Mouse (Mus musculus) WW6 (cell line): ENCODE data around the gene Egln2.

ENCODE experiments used
- DNase-seq: peaks from one replicate; pipeline ENCODE4 v3.0.0-alpha.2; 2013; ENCODE audit warnings: low read depth, low spot score

Gene Egln2

DNA sequence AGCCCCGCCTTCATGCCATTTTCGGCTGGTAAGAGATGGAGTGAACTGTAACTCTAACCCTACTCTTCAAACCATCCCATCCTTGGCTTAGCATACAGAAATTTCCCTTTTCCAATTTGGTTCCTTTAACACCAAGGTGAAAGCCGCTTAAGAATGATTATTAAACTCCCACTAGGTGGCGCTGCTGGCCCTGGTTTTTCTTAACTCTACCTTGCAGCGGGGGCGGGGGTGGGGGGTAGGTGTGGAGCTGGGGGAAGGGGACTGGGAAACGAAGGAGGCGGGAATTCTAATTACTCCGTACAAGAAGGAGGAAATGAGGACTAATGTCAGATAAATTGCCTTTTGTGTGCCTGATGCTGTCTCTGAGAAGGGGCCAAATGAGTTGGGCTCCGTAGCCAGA is 34.0 kb downstream of the Egln2 start:
- peak; percentile 56 for DNase-seq

DNA sequence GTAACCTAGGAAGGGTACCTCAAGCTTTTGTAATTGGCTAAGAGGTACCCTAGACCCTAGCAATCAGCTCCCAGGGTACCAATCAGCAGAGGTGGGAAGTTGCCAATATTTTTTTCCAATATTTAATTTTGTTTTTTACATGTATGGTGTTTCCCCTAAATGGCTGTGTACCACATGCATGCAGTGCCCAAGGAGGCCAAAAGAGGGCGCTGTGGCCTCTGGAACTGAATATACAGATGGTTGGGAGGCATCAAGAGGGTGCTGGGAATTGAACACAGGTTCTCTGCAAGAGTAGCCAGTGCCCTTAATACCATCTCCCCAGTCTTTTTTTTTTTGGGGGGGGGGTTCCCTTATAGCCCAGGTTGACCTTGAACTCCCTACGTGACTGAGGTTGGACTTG is 35.2 kb downstream of the Egln2 start:
- no peak for DNase-seq

DNA sequence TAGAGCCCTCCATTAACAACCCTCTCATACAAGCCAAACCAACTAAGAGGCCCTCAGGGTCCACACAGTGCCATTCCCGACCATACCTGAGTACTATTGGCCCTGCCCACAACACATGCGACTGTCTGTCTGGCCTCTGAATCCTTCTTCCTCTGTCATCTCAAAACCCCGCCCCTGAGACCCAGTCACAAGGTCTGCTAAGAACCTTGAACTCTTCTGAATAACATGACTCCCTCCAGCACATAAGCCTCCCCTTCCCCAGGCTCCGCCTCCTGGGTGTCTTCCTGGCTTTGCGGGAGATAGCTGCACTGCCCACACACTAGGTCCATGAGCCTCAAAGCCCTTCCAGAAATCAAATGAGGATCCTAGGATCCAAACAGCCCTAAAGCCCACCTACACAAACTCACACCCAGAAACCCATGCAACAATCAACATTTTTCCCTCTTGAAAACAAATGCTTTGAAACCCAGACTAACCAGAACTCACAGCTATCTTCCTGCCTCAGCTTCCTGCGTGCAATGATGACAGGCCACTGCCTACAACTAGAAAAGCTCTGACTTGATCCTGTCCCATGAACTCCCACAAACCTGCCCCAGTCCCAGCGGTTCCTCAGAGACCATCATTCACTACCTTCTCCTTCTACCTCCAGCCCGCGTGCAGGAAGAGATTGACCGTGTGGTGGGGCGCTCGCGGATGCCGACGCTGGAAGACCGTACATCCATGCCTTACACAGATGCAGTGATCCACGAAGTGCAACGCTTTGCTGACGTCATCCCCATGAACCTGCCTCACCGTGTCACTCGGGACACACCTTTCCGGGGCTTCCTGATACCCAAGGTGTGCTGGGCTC is 35.9 kb downstream of the Egln2 start:
- no peak for DNase-seq

DNA sequence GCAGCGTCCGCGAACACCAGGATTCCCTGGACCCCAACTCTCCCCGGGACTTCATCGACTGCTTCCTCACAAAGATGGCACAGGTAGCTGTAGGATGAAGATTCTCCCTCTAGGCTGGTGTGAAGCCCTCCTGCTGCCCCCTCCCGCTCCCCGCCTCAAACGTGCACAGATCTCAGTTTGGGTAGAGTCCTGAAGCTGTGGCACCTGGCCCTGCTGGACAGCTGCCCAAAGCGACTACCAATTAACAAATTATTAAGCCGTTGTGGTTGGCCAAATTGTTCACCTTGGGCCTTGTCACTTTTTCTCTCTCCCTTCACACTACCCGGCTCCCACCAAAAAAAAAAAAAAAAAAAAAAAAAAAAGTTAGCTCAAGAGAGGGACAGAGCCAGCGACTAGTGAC is 36.8 kb downstream of the Egln2 start:
- DNase-seq: no peak

DNA sequence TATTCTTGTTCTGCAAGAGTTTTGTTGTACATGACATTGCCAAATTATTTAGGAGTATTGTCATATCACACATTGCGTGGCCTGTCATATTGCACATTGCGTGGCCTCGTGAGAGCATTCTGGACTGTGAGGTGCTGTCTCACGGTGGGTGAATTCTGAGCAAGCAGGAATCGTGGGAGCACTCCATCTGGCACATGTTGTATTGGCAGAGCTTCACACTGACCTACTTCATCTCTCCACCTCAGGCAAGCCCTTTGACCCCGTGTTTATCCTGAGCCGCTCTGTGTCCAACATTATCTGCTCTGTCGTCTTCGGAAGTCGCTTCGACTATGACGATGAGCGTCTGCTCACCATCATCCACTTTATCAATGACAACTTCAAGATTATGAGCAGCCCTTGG is 37.7 kb downstream of the Egln2 start:
- DNase-seq: no peak

DNA sequence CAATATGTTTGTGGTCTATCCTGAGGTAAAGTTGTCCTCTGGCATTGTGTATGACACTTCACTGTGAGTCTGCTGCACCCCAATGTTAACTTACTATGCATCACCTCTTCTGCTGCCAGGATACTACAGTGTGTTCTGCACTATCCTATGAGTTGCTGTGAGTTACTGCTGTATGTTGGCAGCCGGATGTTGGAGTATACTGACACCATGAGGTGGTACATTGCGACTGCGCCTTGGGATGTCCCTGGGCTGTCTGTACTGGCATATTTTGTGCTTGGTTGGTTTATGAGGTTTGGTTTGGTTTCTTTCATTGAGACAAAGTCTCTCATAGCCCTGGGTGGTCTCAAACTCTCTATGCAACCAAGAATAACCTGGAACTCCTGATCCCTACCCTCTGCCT is 38.4 kb downstream of the Egln2 start:
- no peak for DNase-seq

DNA sequence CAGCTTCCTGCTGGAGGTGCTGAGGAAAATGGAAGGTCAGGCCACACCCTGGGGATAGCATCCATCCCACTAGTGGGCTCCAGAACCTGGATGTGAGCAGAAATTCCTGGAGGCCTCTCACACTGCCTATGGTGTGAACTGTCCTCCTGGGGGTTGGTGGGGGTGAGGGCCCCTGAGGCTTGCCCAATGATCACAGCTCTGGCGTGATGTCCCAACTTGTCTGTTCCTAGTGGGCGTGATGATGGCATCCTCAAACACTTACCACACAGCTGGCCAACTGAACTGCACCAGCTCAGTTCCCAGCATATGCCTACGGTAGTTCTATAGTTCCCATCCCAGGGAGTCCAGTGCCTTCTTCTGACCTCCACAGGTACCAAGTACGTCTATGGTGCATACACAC is 41.6 kb downstream of the Egln2 start:
- no peak for DNase-seq

DNA sequence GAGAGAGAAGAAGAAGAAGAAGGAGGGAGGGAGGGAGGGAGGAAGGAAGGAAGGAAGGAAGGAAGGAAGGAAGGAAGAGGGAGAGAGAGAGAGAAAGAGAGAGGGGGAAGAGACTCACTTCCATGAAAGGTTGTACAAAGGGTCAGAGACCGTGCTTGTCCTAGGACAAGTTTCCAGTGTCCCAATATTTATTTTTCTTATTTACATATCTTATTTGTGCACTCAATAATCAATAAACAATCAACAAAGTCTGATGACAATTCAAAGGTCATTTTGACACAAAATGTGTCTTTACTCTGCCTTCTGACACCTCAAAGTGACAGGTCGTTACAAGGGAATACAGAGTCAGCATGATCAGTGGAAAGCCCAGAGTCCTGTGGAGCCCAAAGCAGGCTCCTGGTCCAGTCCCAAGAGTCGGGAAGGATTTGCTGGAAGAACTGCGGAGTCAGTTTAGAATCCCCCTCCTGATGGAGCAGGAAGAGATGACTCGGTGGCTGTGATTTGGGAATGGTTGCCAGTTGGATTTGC is 42.2 kb downstream of the Egln2 start:
- no peak for DNase-seq

DNA sequence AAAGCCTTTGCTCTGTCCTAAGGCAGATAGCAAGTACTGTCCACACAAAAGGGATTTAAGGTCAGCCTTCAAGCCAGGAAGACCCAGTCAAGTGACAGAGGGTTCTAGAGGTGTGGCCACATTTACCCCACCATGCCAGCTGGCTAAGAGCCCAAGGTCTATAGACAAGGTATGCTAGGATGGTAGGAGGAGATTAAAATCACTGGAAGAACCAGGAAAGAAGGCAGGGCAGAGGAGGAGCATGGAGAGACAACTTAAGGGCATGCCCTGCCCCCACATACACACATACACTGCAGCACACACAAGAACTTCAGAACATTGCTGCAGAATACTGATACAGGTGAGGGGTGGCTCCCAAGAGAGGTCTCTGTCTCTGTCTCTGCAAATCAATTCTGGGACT is 46.9 kb downstream of the Egln2 start, which contains the start of gene Cyp2f2:
Cyp2f2 (plus strand) TSS at position 234 of the 400 bp plus-strand sequence.
- DNase-seq: no peak

DNA sequence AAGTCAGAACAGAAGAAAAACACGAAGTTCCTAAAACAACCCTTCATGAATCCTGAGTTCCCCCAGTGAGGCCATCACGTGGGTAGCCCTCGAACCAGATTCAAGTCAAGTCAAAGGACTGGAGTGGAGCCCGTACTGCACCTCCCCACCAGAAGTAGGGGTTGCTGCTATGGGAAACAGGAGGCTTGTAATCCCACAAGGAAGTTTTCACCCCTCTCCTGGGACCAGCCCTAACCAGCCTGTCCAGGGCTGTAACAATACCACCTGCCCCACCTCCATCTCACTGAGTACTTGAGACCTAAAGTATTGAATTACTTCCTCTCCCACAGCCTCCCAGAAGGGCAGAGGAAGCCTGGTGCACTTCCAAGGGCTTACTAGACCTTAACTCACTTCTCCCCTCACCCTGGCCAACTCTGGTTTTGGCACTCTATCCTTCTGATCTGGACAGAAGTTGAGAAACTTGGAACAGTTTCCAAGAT is 48.5 kb downstream of the Egln2 start:
- DNase-seq: no peak

DNA sequence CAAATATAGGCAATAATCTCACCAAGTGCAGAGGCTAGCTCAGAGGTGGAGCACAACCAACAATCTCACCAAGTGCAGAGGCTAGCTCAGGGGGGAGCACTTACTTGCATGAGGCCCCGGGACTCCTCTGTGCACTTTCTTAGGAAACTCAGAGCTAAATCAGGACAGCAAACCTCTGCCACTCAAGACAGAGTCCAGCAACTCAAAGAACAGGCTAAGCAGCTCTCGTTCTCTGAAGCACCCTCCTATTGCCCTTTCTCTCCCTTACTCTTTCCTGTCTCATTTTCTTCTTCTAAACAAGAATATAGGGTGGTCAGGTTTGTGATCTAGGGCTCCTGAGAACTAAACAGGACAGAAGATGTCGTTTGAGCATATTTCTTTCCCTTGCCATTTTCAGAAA is 54.6 kb downstream of the Egln2 start:
- no peak for DNase-seq

DNA sequence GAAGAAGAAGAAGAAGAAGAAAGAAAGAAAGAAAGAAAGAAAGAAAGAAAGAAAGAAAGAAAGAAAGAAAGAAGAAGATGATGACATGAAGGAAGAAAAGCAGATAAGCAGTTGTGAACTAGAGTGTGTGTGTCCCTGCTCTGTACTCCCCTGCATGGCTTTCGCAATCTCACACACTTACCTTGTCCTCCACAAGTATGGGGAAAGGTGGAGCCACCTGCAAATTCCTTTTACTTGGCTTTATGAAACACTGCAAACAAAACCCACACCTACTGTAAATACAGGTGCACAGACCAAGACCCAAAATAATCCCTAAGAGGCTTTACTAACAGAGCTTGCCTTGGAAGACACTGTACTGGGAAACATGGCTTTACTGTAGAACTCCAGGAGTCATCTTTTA is 55.6 kb downstream of the Egln2 start:
- DNase-seq: no peak

DNA sequence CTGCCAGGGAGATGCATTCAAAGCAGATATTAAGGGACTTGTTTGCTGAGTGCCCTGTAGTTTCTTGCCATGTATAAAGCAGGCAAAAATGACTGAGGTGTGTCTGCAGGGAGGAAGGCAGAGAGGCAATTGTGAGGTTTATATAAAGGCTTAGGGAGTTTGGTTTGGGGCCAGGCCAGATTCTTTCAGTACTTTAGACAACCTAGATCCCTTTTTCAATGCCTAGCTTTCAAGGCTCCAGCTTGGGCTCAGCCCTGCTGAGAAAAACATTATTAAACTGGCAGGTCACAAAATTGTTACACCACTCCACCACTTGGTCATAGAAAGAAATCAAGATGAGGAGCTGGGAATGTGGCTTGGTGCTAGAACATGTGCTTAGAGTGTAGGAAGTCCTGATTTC is 56.3 kb downstream of the Egln2 start:
- DNase-seq: no peak
